Mouse (Mus musculus) small intestine, adult 2 months (tissue): Measurements from ENCODE around the gene Supt3. TPM values are rescaled to one million over a fixed set of nuclear protein-coding genes. Genes with fewer than 3 reads are reported as not detected.

ENCODE experiments used
- H3K27ac ChIP-seq: fragments of 200-500 bp; 2 replicates; pipeline ENCODE4 v1.5.1; 2012; ENCODE audit warnings: low read depth, low read length, control low read depth, inconsistent platforms; ENCODE audit not compliant: insufficient read depth
- H3K27me3 ChIP-seq: fragments of 200-500 bp; 2 replicates; pipeline ENCODE4 v1.6.1; 2012; ENCODE audit warnings: mild to moderate bottlenecking, moderate library complexity, low read length, inconsistent platforms; ENCODE audit not compliant: control insufficient read depth, insufficient read depth
- H3K36me3 ChIP-seq: fragments of 200-500 bp; 2 replicates; pipeline ENCODE4 v1.6.1; 2012; ENCODE audit warnings: mild to moderate bottlenecking, low read length, control low read depth, inconsistent platforms; ENCODE audit not compliant: control insufficient read depth, insufficient read depth
- H3K4me1 ChIP-seq: fragments of 200-500 bp; 2 replicates; pipeline ENCODE4 v1.6.1; 2012; ENCODE audit warnings: low read length, inconsistent platforms, mixed read lengths; ENCODE audit not compliant: control insufficient read depth, insufficient read depth, insufficient read length
- H3K4me3 ChIP-seq: fragments of 200-500 bp; 2 replicates; pipeline ENCODE4 v1.5.1; 2012; ENCODE audit warnings: low read depth, mild to moderate bottlenecking, control low read depth, inconsistent platforms, low read length, moderate library complexity
- CTCF ChIP-seq: fragments of 200-500 bp; IDR thresholded peaks from 2 replicates; pipeline ENCODE4 v1.5.1; 2012; ENCODE audit warnings: low read depth, mild to moderate bottlenecking, control low read depth, inconsistent platforms, low read length, moderate library complexity, mixed read lengths; ENCODE audit not compliant: insufficient replicate concordance, insufficient read length; ENCODE audit errors: extremely low read depth
- POLR2A ChIP-seq: fragments of 200-500 bp; IDR thresholded peaks from 2 replicates; pipeline ENCODE4 v1.6.1; 2012; ENCODE audit warnings: low read depth, mild to moderate bottlenecking, control low read depth, inconsistent platforms, low read length, moderate library complexity
- WGBS: fragments of 180-500 bp; shearing (Covaris S2); methylation state at CpG from one replicate; pipeline ENCODE4 v1.1.7; 2018; 5-methylcytosine and 5-hydroxymethylcytosine counted together
- polyA plus RNA-seq: library from polyadenylated mRNA; depleted of rRNA; stranded (reverse); fragments of >200 nt; gene quantifications from 2 replicates; pipeline ENCODE4 v1.2.3, GENCODE M21; 2012

Gene Supt3
- polyA plus RNA-seq, 1 experiment, result 1.6 TPM

DNA sequence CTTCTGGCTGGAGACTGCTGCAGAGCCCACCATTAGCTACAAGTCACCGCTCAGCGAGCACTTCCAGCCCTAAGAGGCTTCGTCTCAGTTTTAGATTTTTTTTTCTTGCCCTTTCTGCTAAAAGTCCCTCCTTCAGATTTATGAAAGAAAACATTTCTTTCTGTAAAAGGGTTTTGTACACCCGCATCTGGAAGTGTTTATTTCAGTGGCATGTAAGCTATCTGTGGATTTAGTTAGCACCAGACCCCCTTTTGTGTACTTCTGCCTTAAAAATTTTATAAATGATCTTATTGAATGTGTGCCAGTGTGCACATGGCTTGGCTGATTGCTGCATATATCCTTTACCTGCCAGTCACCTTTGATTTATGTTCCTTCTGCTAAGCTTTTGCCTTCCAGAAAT is 277.6 kb downstream of the Supt3 start:
- TF ChIP-seq CTCF, result no peak
- TF ChIP-seq POLR2A, result no peak
- H3K4me1 ChIP-seq, result no peaks in the 10 kb centered on the region
- H3K4me3 ChIP-seq, result no peak overlapping the region
- no peaks in the 10 kb centered on the region for H3K27me3 ChIP-seq
- 90% methylated on average over 4 of the region's 4 CpGs for WGBS
- H3K27ac ChIP-seq, result no peak overlapping the region
- no peaks in the 10 kb centered on the region for H3K36me3 ChIP-seq

DNA sequence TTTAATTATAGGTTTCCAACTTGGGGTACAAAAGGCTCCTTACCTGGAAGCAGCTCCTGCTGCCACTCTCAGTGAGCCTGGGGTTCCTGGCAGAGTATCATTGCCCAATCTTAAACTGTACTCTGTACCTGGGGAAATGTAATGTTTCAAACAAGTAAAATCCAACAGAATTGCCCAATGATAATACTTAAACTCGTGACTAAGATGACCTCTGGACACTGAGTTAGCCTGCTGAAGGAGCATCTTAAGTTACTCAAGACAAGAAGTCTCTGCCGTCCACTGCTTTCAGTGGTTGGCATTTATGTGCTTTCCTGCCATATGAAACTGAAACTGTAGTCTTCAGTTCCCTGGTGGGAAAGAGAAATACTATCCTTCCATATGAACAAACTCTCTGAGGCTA is 279.9 kb downstream of the Supt3 start:
- 57% methylated on average over 2 of the region's 2 CpGs for WGBS
- Histone ChIP-seq H3K27me3 (no peaks in the 10 kb centered on the region), H3K4me3 (no peak overlapping the region), H3K27ac (no peak overlapping the region), H3K4me1 (no peaks in the 10 kb centered on the region), H3K36me3 (no peaks in the 10 kb centered on the region)
- TF ChIP-seq POLR2A (no peak), CTCF (no peak)

DNA sequence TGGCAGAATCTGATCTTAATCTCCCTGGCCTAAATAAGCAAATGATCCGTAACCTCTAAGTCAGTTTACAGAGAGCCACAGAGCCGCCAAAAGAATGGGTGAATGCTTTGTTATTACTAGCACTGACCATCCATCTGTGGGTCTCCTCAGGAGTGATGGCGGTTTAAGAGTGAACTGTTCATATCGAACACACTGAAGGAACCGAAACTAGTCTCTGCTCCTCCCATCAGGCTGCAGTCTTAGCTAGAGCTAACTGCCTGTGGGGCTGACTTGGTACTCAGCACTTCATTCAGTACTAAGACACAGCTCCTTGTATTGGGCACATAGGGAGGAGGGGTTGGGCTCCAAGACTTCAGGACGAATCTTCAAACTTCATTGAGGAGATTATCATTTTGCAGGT is 280.8 kb downstream of the Supt3 start:
- TF ChIP-seq CTCF (no peak), POLR2A (no peak)
- no peak overlapping the region for H3K4me3 ChIP-seq
- no peaks in the 10 kb centered on the region for H3K4me1 ChIP-seq
- no peak overlapping the region for H3K27ac ChIP-seq
- no peaks in the 10 kb centered on the region for H3K36me3 ChIP-seq
- no peaks in the 10 kb centered on the region for H3K27me3 ChIP-seq
- WGBS, result 86% methylated on average over 6 of the region's 6 CpGs

DNA sequence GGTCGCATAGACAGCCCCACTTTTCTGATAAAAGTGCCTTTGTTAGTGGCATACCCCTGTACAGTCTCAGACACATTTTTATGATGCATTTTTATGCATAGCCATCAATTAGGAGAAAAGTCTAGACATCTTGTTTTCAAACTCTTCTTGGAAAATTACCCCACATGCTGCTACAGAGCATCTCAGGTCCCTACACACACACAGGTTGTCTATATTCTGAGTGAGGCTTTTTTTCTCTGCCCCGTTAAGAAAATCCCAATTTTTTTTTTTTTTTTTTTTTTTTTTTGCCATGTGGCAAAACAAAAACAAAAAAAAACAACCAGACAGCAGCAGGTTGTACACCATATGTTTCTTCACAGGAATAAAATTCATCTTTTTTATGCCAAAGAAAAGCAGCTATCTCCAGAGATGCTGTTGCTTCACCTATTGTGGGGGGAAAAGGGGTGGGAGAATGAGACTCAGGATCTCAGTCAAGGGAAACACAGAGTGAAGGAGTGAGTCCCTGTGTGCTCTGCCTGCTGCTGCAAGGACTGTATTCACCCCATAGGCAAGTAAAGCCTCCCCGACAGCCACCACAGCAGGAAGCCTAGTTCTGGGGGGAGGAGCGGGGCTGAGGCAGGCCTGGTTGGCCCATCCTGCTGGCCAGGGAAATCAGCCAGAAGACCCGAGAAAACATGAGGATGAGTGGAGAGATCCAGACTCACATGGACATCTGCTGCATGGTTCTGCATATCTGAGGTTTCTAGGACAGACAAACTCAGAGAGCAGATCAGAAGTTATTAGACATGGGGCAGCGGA is 281.8 kb downstream of the Supt3 start:
- 80% methylated on average over 6 of the region's 6 CpGs for WGBS
- H3K4me3 ChIP-seq, result no peak overlapping the region
- TF ChIP-seq CTCF (no peak), POLR2A (no peak)
- no peaks in the 10 kb centered on the region for H3K4me1 ChIP-seq
- no peaks in the 10 kb centered on the region for H3K27me3 ChIP-seq
- no peaks in the 10 kb centered on the region for H3K36me3 ChIP-seq
- H3K27ac ChIP-seq, result no peak overlapping the region

DNA sequence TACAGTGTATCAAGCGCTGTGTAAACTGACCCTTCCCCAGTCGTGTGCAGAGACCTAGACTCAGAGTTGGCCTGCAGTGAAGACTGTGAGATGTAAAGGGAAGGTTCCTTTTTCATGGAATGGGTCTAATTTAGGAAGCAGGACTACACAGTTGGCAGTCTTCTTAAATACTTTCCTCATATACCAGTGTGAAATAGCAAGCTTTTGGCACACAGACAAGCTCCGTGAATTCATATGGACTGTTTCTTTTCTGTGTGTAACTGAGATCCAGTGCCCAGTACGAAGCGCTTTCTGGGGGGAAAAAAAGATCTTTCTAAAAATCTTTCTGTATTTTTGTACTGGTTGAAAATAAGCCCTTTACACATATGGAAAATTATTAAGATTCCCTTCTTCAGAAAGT is 286.8 kb downstream of the Supt3 start:
- no peaks in the 10 kb centered on the region for H3K36me3 ChIP-seq
- no peak for TF ChIP-seq POLR2A
- TF ChIP-seq CTCF, result no peak
- H3K27me3 ChIP-seq, result no peaks in the 10 kb centered on the region
- 88% methylated on average over 5 of the region's 5 CpGs for WGBS
- H3K27ac ChIP-seq, result no peak overlapping the region
- no peaks in the 10 kb centered on the region for H3K4me1 ChIP-seq
- no peak overlapping the region for H3K4me3 ChIP-seq

DNA sequence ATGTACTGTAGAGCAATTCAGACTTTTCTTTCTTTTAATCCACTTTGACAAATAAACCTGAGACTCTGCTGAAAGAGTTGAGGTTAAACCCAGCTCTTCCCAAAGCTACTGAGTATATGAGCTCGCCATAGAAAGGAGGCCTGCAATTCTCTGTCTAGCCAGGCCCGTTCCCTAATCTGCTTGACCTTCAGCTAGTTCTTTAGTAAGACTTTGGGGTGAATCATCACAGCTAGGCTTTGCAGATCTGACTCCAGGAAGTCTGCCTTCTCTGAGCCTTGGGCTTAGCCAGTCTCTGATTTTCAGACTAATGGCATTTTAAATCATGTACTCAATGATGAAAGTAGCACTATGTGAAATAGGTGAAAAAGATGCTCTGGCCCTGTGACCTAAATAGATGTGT is 288.5 kb downstream of the Supt3 start:
- H3K27me3 ChIP-seq, result no peaks in the 10 kb centered on the region
- 79% methylated on average over 2 of the region's 2 CpGs for WGBS
- no peaks in the 10 kb centered on the region for H3K36me3 ChIP-seq
- no peaks in the 10 kb centered on the region for H3K4me1 ChIP-seq
- H3K27ac ChIP-seq, result no peak overlapping the region
- TF ChIP-seq POLR2A, result no peak
- TF ChIP-seq CTCF, result no peak
- no peak overlapping the region for H3K4me3 ChIP-seq

DNA sequence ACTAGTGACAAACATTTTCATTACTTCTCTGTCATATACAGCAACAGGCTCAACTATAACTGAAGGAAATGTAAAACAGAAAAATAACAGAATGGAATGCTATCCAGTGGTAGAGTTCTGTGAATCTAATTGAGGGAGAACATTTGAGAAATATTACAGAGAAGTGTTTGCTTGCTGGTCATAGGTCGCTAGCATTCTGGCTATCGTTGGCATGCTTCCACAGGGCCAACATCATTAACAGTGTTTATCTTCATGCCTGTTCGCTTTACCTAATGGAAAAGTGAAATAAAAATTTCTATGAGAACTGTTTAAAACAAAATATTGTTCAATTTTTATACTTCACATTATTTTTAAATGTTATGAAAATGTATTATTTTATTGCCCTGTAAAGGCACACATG is 290.5 kb downstream of the Supt3 start:
- Histone ChIP-seq H3K4me3 (no peak overlapping the region), H3K36me3 (no peaks in the 10 kb centered on the region), H3K27me3 (no peaks in the 10 kb centered on the region), H3K4me1 (no peaks in the 10 kb centered on the region), H3K27ac (no peak overlapping the region)
- WGBS, result 34% methylated on average over 3 of the region's 3 CpGs
- TF ChIP-seq POLR2A, result no peak
- TF ChIP-seq CTCF, result no peak
